Mouse (Mus musculus) bone marrow, adult 2 months (tissue): ENCODE measurements around the gene Krt79. TPM values are rescaled to one million over a fixed set of nuclear protein-coding genes. Genes with fewer than 3 reads are reported as not detected.

Experiments
- H3K27ac ChIP-seq: fragments of 200-500 bp; 2 replicates; pipeline ENCODE4 v1.5.1; 2012; ENCODE audit warnings: low read depth, mild to moderate bottlenecking, control low read depth, inconsistent platforms, low read length; ENCODE audit not compliant: control insufficient read depth, poor library complexity, insufficient read depth
- H3K4me1 ChIP-seq: fragments of 200-500 bp; 2 replicates; pipeline ENCODE4 v1.6.1; 2011; ENCODE audit warnings: low read length; ENCODE audit not compliant: control insufficient read depth, insufficient read depth
- H3K4me3 ChIP-seq: fragments of 200-500 bp; replicated peaks from 2 replicates; pipeline ENCODE3; 2011; ENCODE audit warnings: mild to moderate bottlenecking, low read depth, low read length, control low read depth; ENCODE audit not compliant: control insufficient read depth
- CTCF ChIP-seq: fragments of 200-500 bp; IDR thresholded peaks from 2 replicates; pipeline ENCODE4 v1.5.1; 2011; ENCODE audit warnings: low read length, control low read depth; ENCODE audit not compliant: control insufficient read depth, insufficient read depth
- POLR2A ChIP-seq: fragments of 200-500 bp; IDR thresholded peaks from 2 replicates; pipeline ENCODE4 v1.6.1; 2011; ENCODE audit warnings: low read depth, mild to moderate bottlenecking, control low read depth, low read length, borderline replicate concordance; ENCODE audit not compliant: control insufficient read depth
- WGBS: fragments of 180-500 bp; shearing (Covaris S2); methylation state at CpG from one replicate; pipeline ENCODE4 v1.1.7; 2018; 5-methylcytosine and 5-hydroxymethylcytosine counted together
- polyA plus RNA-seq: library from polyadenylated mRNA; stranded (reverse); fragments of >200 nt; gene quantifications from 2 replicates; pipeline ENCODE4 v1.2.4, GENCODE M21; 2011; ENCODE audit warnings: low replicate concordance; ENCODE audit not compliant: missing spikeins, insufficient read depth, insufficient read length

Gene Krt79
- polyA plus RNA-seq, 1 experiment, result not detected

GRCm38 (mm10) chr15:101925041-101925440 lies 15.1 kb downstream of the Krt79 start:
- WGBS, result 76% methylated on average over 1 of the region's 1 CpGs
- TF ChIP-seq POLR2A, result no peak
- TF ChIP-seq CTCF, result no peak
- no peak overlapping the region for H3K27ac ChIP-seq
- H3K4me3 ChIP-seq, result no peak overlapping the region
- H3K4me1 ChIP-seq, result no peaks in the 10 kb centered on the region

GRCm38 (mm10) chr15:101924635-101925034 lies 15.5 kb downstream of the Krt79 start, which contains the start of gene Krt4:
Gene Krt4, minus strand, starts transcription at chr15:101924735.
- H3K27ac ChIP-seq, result no peak within 1 kb of the TSS
- 82% methylated on average over 11 of the region's 11 CpGs for WGBS
- no peak for TF ChIP-seq CTCF
- no peak for TF ChIP-seq POLR2A
- no peaks in the 10 kb centered on the region for H3K4me1 ChIP-seq
- no peak within 1 kb of the TSS for H3K4me3 ChIP-seq

GRCm38 (mm10) chr15:101922296-101922695 lies 17.8 kb downstream of the Krt79 start:
- 66% methylated on average over 2 of the region's 2 CpGs for WGBS
- Histone ChIP-seq H3K4me3 (no peak overlapping the region), H3K27ac (no peak overlapping the region), H3K4me1 (no peaks in the 10 kb centered on the region)
- TF ChIP-seq POLR2A (no peak), CTCF (no peak)

GRCm38 (mm10) chr15:101916072-101916471 lies 24.1 kb downstream of the Krt79 start:
- 52% methylated on average over 2 of the region's 2 CpGs for WGBS
- no peak overlapping the region for H3K4me3 ChIP-seq
- TF ChIP-seq POLR2A, result no peak
- no peak for TF ChIP-seq CTCF
- no peak overlapping the region for H3K27ac ChIP-seq
- H3K4me1 ChIP-seq, result no peaks in the 10 kb centered on the region

- 74% methylated on average over 5 of the region's 5 CpGs for WGBS
- TF ChIP-seq CTCF, result no peak
- no peak for TF ChIP-seq POLR2A
These were observed 35.3 kb downstream of the Krt79 start for GRCm38 (mm10) chr15:101904849-101905248.

GRCm38 (mm10) chr15:101902171-101903149 lies 37.7 kb downstream of the Krt79 start:
- 59% methylated on average over 12 of the region's 12 CpGs for WGBS
- H3K4me3 ChIP-seq, result no peak overlapping the region
- H3K4me1 ChIP-seq, result no peaks in the 10 kb centered on the region
- TF ChIP-seq POLR2A (no peak), CTCF (no peak)
- no peak overlapping the region for H3K27ac ChIP-seq

More at GRCm38 (mm10) chr15:101904849-101905248, 35.3 kb downstream of the Krt79 start:
- H3K27ac ChIP-seq, result no peak overlapping the region
- no peak overlapping the region for H3K4me3 ChIP-seq
- H3K4me1 ChIP-seq, result no peaks in the 10 kb centered on the region

- TF ChIP-seq CTCF, result no peak
- no peak for TF ChIP-seq POLR2A
- Histone ChIP-seq H3K27ac (no peak overlapping the region), H3K4me1 (no peaks in the 10 kb centered on the region), H3K4me3 (no peak overlapping the region)
- WGBS, result 79% methylated on average over 4 of the region's 4 CpGs
These were observed 44.9 kb downstream of the Krt79 start for GRCm38 (mm10) chr15:101895216-101895615.

GRCm38 (mm10) chr15:101892820-101893219 lies 47.3 kb downstream of the Krt79 start, which contains the start of gene Krt76:
Gene Krt76, minus strand, starts transcription at chr15:101892920.
- TF ChIP-seq CTCF (no peak), POLR2A (no peak)
- no peaks in the 10 kb centered on the region for H3K4me1 ChIP-seq
- no peak within 1 kb of the TSS for H3K4me3 ChIP-seq
- no peak within 1 kb of the TSS for H3K27ac ChIP-seq
- 64% methylated on average over 4 of the region's 4 CpGs for WGBS
